Mouse (Mus musculus) adrenal gland, postnatal 4 days (tissue): ENCODE data around the gene Smad9. TPM values are rescaled to one million over a fixed set of nuclear protein-coding genes. Genes with fewer than 3 reads are reported as not detected.

Experiments
- DNase-seq, 2 experiments: peaks; one replicate each; pipeline ENCODE4 v3.0.0; 2021 to 2022; ENCODE audit warnings: low spot score in 2 of 2, mixed read lengths in 2 of 2
- long read RNA-seq, 2 experiments: library from polyadenylated mRNA; stranded (forward); transcript quantifications; one replicate each; pipeline ENCODE4 v2.0.0; 2021
- total RNA-seq, 2 experiments: library from RNA; stranded (reverse); gene quantifications; 2 replicates each; pipeline ENCODE4 v1.2.3; 2021

Smad9 gene
- total RNA-seq: 10 to 100 TPM; 22.9 to 24.8 TPM
- long read RNA-seq, experiment 1, partial matches to known transcripts: 1 of 2 reads
- long read RNA-seq, experiment 1, other reads (novel, unspliced or antisense): 1 of 2 reads
- long read RNA-seq, experiment 2, full-length matches to known transcripts: 4 of 7 reads
- long read RNA-seq, experiment 2, partial matches to known transcripts: 1 of 7 reads
- long read RNA-seq, experiment 2, other reads (novel, unspliced or antisense): 2 of 7 reads

DNA sequence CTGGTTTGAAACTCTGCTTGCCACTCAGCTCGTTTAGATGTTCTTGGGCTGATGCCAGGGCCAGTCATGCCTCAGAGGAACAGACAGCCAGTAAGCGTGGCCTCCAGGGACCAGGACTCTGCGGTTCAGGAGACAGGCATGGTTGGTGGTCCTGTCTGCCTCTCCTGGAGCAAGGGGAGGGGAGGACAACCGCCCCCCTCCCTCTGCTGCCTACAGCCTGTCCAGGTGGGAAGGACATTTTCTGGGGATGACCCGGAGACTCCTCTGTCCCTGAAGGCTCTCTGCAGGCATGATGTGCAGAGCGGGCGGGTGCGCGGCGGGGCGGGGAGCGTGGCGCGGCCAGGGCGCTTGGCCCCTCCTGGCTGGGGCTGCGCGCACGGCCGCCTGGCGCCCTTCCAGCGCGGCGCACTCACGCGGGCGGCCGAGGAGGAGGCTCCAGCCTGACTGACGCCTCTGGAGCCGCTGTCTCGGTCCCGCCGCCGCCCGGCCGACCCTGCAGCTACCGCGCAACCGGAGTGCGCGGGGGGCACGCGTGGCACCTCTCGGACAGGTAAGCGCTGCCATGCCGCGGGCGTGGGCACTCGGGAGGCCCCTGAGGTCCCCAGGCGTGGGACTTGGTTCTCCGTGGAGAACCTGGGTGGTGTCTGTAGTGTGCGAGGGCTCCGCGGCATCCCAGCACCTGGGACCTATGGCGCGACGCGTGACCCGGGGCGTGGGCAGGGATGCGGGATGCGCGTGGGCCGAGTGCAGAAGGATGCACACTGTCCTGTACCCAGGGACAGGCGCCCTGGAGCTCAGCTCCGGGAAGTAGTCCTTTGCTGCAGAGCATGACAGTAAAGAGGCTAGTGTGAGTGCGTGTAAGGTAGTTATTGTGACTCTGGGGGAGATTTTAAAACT, at the start of gene Smad9:
Smad9 (plus strand) TSS at position 438 of the 897 bp plus-strand sequence.
- DNase-seq: peak; percentile 56 to 62

DNA sequence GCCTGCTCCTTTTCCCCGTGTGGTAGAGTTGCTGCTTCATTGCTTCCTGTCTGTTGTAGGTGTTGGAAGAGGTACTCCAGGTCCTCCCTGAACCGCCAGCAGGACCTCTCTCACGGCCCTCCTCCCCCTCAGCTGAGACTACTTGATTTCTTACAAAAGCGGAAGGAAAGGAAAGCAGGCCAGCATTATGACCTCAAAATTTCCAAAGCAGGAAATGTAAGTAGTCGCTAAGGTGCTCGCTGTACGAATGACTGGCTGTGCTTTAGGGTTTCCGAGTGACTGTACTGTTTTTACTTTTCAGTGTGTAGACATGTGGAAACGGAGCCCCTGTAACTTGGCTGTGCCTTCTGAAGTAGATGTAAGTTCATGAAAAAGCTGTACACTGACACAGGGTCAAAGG, 46.4 kb upstream of the Smad9 start:
- no peak for DNase-seq

DNA sequence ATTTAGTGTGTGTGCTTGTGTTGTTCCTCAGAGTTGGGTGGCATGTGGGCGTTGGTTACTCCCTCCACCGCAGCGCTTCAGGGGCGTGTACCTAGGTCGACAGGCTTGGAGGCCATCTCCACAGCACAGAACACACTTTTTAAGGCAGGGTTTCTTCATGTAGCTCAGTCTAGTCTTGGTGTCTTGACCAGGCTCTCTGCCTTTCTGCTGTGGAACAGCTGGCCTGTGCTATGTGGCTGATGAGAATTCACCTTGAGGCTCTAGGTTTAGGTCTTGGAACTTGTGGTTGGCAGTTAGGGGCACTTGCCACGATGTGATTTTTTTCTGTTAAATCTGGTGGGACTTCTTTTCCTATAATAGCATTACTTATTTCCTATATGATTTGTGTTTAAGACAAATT, 41.1 kb upstream of the Smad9 start, which contains the start of gene Gm21958:
Gm21958 (minus strand) TSS at position 101 of the 400 bp plus-strand sequence.
- DNase-seq: no peak

GRCm38 (mm10) chr3:54715461-54715860, 39.9 kb upstream of the Smad9 start:
- DNase-seq: no peak

DNA sequence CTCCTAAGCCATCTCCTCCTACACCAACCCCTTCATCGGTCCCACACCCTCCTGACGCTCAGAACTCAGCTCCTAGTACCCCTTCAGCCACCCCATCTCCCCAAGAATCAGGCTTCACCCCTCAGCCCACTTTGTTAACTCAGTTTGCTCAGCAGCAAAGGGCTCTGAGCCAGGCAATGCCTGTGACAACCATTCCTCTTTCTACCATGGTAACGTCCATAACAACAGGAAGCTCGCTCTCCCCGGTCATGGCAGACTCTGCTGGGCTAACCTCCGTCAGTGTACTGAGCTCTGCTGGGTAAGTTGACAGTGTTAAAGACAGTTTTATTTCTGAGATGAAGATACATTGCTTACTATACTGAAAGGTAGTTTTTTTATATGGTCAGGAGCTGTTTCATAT, 38.0 kb upstream of the Smad9 start:
- no peak for DNase-seq

GRCm38 (mm10) chr3:54718947-54719346, 36.4 kb upstream of the Smad9 start:
- no peak for DNase-seq

- DNase-seq: no peak
Observed at GRCm38 (mm10) chr3:54723741-54724500, 31.5 kb upstream of the Smad9 start.

DNA sequence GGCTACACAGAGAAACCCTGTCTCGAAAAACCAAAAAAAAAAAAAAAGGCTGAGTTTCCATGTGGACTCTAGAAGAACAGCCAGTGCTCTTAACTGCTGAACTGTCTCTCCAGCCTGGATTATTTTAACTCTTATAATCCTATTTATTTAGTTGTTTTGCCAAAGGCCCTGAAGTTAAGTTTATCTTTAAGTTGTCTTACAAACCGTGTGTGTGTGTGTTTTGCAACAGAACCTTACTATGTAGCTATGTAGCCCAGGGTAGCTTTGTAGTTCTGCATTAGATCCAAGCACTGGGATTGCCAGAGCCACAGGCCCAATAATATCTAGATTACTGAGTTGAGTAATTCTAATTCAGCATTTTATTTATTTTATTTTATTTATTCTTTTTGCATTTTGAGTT, 30.0 kb upstream of the Smad9 start:
- DNase-seq: no peak

GRCm38 (mm10) chr3:54727588-54727987, 27.8 kb upstream of the Smad9 start:
- no peak for DNase-seq

- DNase-seq: no peak
Observed at GRCm38 (mm10) chr3:54728100-54728499, 27.3 kb upstream of the Smad9 start.

DNA sequence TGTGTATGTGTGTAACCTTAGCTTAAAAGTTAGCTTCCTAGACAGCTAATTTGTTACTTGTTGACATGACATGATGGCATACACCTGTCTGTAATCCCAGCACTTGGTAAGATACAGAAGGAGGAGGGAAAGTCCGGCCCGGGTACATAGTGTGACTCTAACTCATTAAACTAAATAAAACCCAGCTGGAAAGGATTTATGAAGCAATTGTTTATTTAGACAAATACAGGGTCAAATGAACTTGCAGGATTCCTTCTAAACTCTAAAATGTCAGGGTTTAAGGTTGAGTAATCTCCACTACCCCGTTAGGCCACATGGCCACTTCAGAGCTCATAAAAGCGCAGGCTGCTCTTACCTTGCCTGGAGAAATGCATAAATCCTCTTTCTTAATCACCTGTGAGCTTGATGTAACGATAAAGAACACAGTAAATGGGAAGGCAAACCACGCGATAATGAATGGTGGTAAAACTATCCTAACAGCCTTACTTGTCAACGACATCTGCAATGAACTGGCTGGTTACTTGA, 23.7 kb upstream of the Smad9 start:
- no peak for DNase-seq

- no peak for DNase-seq
Observed at GRCm38 (mm10) chr3:54732371-54732770, 23.0 kb upstream of the Smad9 start.

DNA sequence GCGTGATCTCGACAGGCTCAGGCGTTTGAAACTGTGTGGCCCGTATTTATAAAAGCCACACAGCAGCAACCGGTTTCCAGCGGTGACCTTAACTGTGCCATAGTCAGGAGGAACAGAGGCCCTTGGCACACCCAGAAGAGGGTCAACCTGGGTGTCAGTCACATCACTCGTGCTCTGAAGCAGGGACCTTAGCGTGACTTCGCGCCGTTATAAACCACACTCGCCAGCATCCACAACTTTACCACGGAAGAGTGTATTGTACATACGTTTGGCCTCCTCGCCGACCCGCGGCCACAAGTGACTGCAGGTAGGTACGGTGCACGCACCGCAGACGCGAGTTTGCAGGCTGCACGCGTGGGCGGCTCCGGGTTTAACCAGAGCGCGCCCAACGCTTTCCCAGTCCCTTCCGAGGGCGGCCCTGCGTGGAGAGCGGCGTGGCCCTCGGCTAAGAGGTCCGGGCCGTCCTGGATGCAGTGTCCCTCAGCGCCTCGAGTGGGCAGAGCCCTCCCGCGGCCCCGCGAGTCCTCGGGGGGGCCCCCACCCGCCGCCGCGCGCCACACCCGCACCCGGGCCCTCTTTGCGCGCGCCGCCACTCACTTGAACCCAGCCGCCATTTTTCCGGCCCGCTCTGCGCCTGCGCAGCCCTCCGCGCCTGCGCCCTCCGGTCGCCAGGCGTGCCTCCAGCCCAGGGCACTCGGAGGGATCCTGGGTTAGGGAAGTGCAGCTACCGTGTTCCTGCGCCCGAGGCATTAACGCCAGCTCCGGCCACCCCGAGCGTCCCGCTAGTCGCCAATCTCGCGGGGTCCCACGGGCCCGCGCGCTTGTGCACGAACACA, 20.8 kb upstream of the Smad9 start:
- DNase-seq: peak; percentile 79 to 86

DNA sequence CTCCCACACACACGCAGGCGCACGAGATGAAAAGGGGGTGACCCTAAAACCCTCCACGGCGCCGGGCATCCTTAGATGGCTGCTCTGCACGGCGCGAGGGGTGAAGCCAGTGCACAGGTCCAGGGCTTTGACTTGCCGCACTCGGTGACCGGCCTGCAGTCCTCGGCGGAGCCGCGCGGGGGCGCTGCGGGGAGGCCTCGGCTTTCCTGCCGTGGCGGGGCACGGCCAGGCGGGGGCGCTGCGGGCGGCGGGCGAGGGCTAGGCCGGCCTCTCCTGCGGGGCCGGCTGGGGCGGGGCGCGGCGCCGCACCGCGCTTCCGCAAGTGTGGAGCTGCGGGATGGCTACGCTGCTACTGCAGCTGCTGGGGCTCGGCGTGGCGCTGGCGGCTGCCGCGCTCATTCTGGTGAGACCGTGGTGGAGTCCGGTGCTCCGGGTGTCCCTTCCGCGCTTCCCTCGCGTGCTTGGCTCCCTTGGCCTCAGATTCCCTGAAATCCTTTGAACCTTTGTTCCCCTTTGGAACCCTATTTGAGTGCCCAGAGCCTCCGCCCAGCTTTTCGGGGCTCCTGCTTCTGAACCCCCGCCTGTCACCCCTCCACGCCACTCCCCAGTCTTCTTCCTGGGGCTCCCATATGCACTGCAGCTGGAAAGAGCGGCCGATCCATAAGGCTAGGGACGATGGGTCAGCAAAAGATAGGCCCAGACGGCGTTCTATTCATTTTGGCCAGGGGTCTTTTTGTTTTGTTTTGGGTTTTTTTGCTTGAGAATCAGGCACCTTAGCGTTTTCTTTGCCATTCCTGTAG, 19.9 kb upstream of the Smad9 start, which contains the start of the genes Exosc8 and Alg5:
Exosc8 (minus strand) TSS at position 147 of the 800 bp plus-strand sequence.
Alg5 (plus strand) TSS at position 293 of the 800 bp plus-strand sequence.
- DNase-seq: peak; percentile 92 to 98

DNA sequence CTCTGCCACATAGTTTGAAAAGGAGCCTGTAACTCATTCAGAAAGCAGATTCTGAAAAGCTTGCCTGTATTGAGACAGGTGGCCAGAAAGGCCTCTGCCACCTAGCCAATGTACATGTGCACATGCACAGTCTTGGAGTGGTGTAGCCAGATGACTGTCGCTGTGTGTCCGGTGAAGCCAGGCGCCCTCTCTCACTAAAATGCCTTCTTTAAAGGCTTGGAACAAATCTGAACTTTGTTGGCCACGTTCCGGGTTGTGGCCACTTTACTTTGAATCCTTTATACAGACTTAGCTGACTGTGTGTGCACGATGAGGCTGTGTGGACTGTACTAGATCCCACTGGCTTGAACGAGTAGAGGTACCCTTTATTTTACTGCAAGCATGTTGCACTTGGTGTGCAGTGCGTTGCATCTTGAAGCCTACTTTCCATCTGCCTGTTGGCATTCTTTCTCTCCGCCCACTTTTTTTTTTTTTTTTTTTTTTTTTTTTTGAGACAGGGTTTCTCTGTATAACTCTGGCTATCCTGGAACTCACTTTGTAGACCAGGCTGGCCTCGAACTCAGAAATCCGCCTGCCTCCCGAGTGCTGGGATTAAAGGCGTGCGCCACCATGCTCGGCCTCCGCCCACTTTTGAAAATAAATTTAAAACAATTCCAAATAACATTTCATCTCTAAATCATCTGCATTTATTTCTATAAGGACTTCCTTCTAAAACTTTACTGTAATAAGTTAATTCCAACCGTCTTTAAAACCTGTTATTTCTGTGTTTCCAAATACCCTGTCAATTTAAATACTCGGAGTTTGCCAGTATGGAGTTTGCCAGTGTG, 19.1 kb upstream of the Smad9 start:
- no peak for DNase-seq

GRCm38 (mm10) chr3:54737317-54737716, 18.1 kb upstream of the Smad9 start:
- no peak for DNase-seq

- DNase-seq: no peak
Observed at GRCm38 (mm10) chr3:54741965-54742364, 13.4 kb upstream of the Smad9 start.

GRCm38 (mm10) chr3:54745799-54746198, 9.6 kb upstream of the Smad9 start:
- DNase-seq: no peak

- DNase-seq: no peak
Observed at GRCm38 (mm10) chr3:54753411-54753810, 2.0 kb upstream of the Smad9 start.
